8 mouse cellular contexts compared by ENCODE assay signal in genomic region chr16:95458590-95459324, GRCm38 (mm10).
DNase-seq lines count a peak whose midpoint lies in the region; ATAC-seq and TF ChIP-seq lines count a peak whose summit lies in the region.

No protein-coding gene starts in this region.

- ATAC-seq in hindbrain, embryonic 13.5 days (ENCODE audit: low FRiP score) = no peak
- ATAC-seq in hindbrain, embryonic 14.5 days (ENCODE audit: low FRiP score) = no peak
- no peak for ATAC-seq in limb, embryonic 14.5 days (ENCODE audit: low FRiP score, low read depth)
- no peak for ATAC-seq in midbrain, embryonic 14.5 days (ENCODE audit: low FRiP score, low TSS enrichment)

- H3K9ac ChIP-seq in hindbrain, embryonic 13.5 days = no peak overlapping the region
- no peak overlapping the region for H3K9ac ChIP-seq in hindbrain, embryonic 14.5 days
- H3K9ac ChIP-seq in limb, embryonic 14.5 days (ENCODE audit: low read depth, low read length, severe bottlenecking) = no peak overlapping the region
- H3K9ac ChIP-seq in midbrain, embryonic 14.5 days (replicated peaks; ENCODE audit: low read length) = no peak overlapping the region

- no peaks in the 10 kb centered on the region for H3K9me3 ChIP-seq in hindbrain, embryonic 13.5 days
- H3K9me3 ChIP-seq in hindbrain, embryonic 14.5 days (ENCODE audit: control insufficient read depth, low read length) = no peaks in the 10 kb centered on the region
- no peaks in the 10 kb centered on the region for H3K9me3 ChIP-seq in limb, embryonic 14.5 days (ENCODE audit: control insufficient read depth, low read length)
- H3K9me3 ChIP-seq in midbrain, embryonic 14.5 days (ENCODE audit: control insufficient read depth, low read length) = no peaks in the 10 kb centered on the region

- no peak overlapping the region for H3K4me2 ChIP-seq in hindbrain, embryonic 13.5 days
- H3K4me2 ChIP-seq in hindbrain, embryonic 14.5 days (replicated peaks) = no peak overlapping the region
- no peak overlapping the region for H3K4me2 ChIP-seq in limb, embryonic 14.5 days (replicated peaks; ENCODE audit: low read depth, low read length, severe bottlenecking)
- H3K4me2 ChIP-seq in midbrain, embryonic 14.5 days (ENCODE audit: low read length) = no peak overlapping the region

- 0 out of 2 replicates have a peak overlapping the region, but pooled peaks have one; percentile 23 for H3K27ac ChIP-seq in hindbrain, embryonic 13.5 days
- no peak overlapping the region; the same call in 1 of the 2 replicates for H3K27ac ChIP-seq in hindbrain, embryonic 14.5 days
- H3K27ac ChIP-seq in spleen, adult 2 months (ENCODE audit: insufficient read depth, low read length) = 0 out of 2 replicates have a peak overlapping the region, but pooled peaks have one; percentile 13
- no peak overlapping the region for H3K27ac ChIP-seq in limb, embryonic 14.5 days (replicated peaks; ENCODE audit: low read depth, low read length)
- H3K27ac ChIP-seq in midbrain, embryonic 14.5 days (replicated peaks; ENCODE audit: low read depth, low read length) = no peak overlapping the region

- DNase-seq in hindbrain, embryonic 14.5 days (ENCODE audit: low spot score) = no peak
- DNase-seq in spleen, adult 2 months (ENCODE audit: low read depth in 1 of 2, low spot score in 2 of 2) = no peak
- no peak for DNase-seq in spleen, postnatal 4 days (ENCODE audit: low spot score in 2 of 2)
- DNase-seq in limb, embryonic 14.5 days (ENCODE audit: low spot score) = no peak
- DNase-seq in left cerebral cortex, adult 8-10 months (ENCODE audit: low spot score in 2 of 2) = no peak
- DNase-seq in midbrain, embryonic 14.5 days = no peak
- no peak for DNase-seq in cerebellum, adult 11 months

- H3K36me3 ChIP-seq in hindbrain, embryonic 13.5 days = no peaks in the 10 kb centered on the region
- no peaks in the 10 kb centered on the region for H3K36me3 ChIP-seq in hindbrain, embryonic 14.5 days (replicated peaks; ENCODE audit: control insufficient read depth, insufficient read depth)
- no peaks in the 10 kb centered on the region for H3K36me3 ChIP-seq in spleen, adult 2 months (ENCODE audit: control insufficient read depth, insufficient read depth, low read length)
- no peaks in the 10 kb centered on the region for H3K36me3 ChIP-seq in limb, embryonic 14.5 days (ENCODE audit: control insufficient read depth, insufficient read depth, low read length)
- H3K36me3 ChIP-seq in midbrain, embryonic 14.5 days (ENCODE audit: control insufficient read depth, insufficient read depth, low read length) = no peaks in the 10 kb centered on the region

- no peak for TF ChIP-seq POLR2A in spleen, adult 2 months (IDR thresholded peaks at IDR 0.05; ENCODE audit: low read depth, low read length)
- no peak for TF ChIP-seq POLR2A in limb, embryonic 14.5 days (IDR thresholded peaks at IDR 0.05; ENCODE audit: borderline replicate concordance, extremely low read depth, insufficient read depth, insufficient read length)

- TF ChIP-seq CTCF in spleen, adult 2 months (IDR thresholded peaks at IDR 0.05; ENCODE audit: extremely low read depth, insufficient read depth, insufficient read length, insufficient replicate concordance) = no peak

- 92% methylated on average over 17 of the region's 17 CpGs for WGBS in hindbrain, embryonic 13.5 days
- WGBS in hindbrain, embryonic 14.5 days = 90% methylated on average over 17 of the region's 17 CpGs
- 9% methylated on average over 17 of the region's 17 CpGs for WGBS in spleen, adult 2 months
- 91% methylated on average over 17 of the region's 17 CpGs for WGBS in limb, embryonic 14.5 days
- WGBS in midbrain, embryonic 14.5 days = 92% methylated on average over 17 of the region's 17 CpGs

- no peaks in the 10 kb centered on the region for H3K4me1 ChIP-seq in hindbrain, embryonic 13.5 days (replicated peaks)
- H3K4me1 ChIP-seq in hindbrain, embryonic 14.5 days (replicated peaks; ENCODE audit: control insufficient read depth, insufficient read depth, low read length) = no peaks in the 10 kb centered on the region
- H3K4me1 ChIP-seq in spleen, adult 2 months (ENCODE audit: control insufficient read depth, insufficient read depth, insufficient read length) = peaks cover 3% of the 10 kb centered on the region; the same call in 1 of the 2 replicates
- peaks cover 23% of the 10 kb centered on the region; the same call in 1 of the 2 replicates for H3K4me1 ChIP-seq in limb, embryonic 14.5 days (ENCODE audit: control insufficient read depth, insufficient read depth, low read length)
- H3K4me1 ChIP-seq in midbrain, embryonic 14.5 days (ENCODE audit: control insufficient read depth, insufficient read depth, low read length) = no peaks in the 10 kb centered on the region

- no peaks in the 10 kb centered on the region for H3K27me3 ChIP-seq in hindbrain, embryonic 13.5 days
- no peaks in the 10 kb centered on the region for H3K27me3 ChIP-seq in hindbrain, embryonic 14.5 days (ENCODE audit: control insufficient read depth, insufficient read depth, low read length)
- H3K27me3 ChIP-seq in spleen, adult 2 months (ENCODE audit: control insufficient read depth, insufficient read depth, low read length) = peaks cover 7% of the 10 kb centered on the region; the same call in 1 of the 2 replicates
- H3K27me3 ChIP-seq in limb, embryonic 14.5 days (ENCODE audit: control insufficient read depth, insufficient read depth, low read length) = no peaks in the 10 kb centered on the region
- no peaks in the 10 kb centered on the region for H3K27me3 ChIP-seq in midbrain, embryonic 14.5 days (ENCODE audit: control insufficient read depth, insufficient read depth, low read length)

- peak overlapping the region; percentile 9; the same call in 1 of the 2 replicates for H3K4me3 ChIP-seq in hindbrain, embryonic 13.5 days
- no peak overlapping the region; the same call in 1 of the 2 replicates for H3K4me3 ChIP-seq in hindbrain, embryonic 14.5 days (replicated peaks; ENCODE audit: low read length)
- peak overlapping the region; percentile 7 for H3K4me3 ChIP-seq in spleen, adult 2 months (ENCODE audit: extremely low read depth, insufficient read depth, insufficient read length)
- peak overlapping the region; percentile 7 for H3K4me3 ChIP-seq in limb, embryonic 14.5 days (replicated peaks; ENCODE audit: low read length)
- no peak overlapping the region for H3K4me3 ChIP-seq in midbrain, embryonic 14.5 days (replicated peaks; ENCODE audit: low read depth, low read length)

Comparison
In these comparisons a context has a peak if more than half of its experiments do, and no peak if none do; other contexts are left out.
1. H3K27ac ChIP-seq: peak in hindbrain, embryonic 13.5 days (single experiment) and spleen, adult 2 months (single experiment); none in hindbrain, embryonic 14.5 days (single experiment), limb, embryonic 14.5 days (single experiment) and midbrain, embryonic 14.5 days (single experiment).
2. H3K4me3 ChIP-seq: peak in hindbrain, embryonic 13.5 days (single experiment), spleen, adult 2 months (single experiment) and limb, embryonic 14.5 days (single experiment); none in hindbrain, embryonic 14.5 days (single experiment) and midbrain, embryonic 14.5 days (single experiment).